Mouse (Mus musculus) midbrain, embryonic 11.5 days (tissue): ENCODE measurements around the gene Cyp11a1. TPM values are rescaled to one million over a fixed set of nuclear protein-coding genes. Genes with fewer than 3 reads are reported as not detected.

Experiments
- ATAC-seq: fragments of 200-750 bp; cut with Nextera tagmentation; 2 replicates; pipeline ENCODE4 v1.8.0; 2017; ENCODE audit warnings: moderate TSS enrichment, moderate library complexity; ENCODE audit not compliant: low FRiP score
- DNase-seq: peaks from one replicate; pipeline ENCODE4 v3.0.0; 2015; ENCODE audit warnings: low spot score; ENCODE audit errors: missing footprints
- H3K27ac ChIP-seq: fragments of 300-500 bp; sonication (generic); 2 replicates; pipeline ENCODE4 v1.5.1; 2014; ENCODE audit warnings: low read depth, low read length
- H3K27me3 ChIP-seq: fragments of 300-500 bp; sonication (generic); 2 replicates; pipeline ENCODE4 v1.6.1; 2014; ENCODE audit warnings: mild to moderate bottlenecking, low read length, moderate library complexity, mixed read lengths; ENCODE audit not compliant: control insufficient read depth, insufficient read depth
- H3K36me3 ChIP-seq: fragments of 300-500 bp; sonication (generic); 2 replicates; pipeline ENCODE4 v1.6.1; 2014; ENCODE audit warnings: mild to moderate bottlenecking, low read length, moderate library complexity, mixed read lengths; ENCODE audit not compliant: control insufficient read depth, insufficient read depth
- H3K4me1 ChIP-seq: fragments of 300-500 bp; sonication (generic); 2 replicates; pipeline ENCODE4 v1.6.1; 2014; ENCODE audit warnings: low read length; ENCODE audit not compliant: control insufficient read depth, insufficient read depth
- H3K4me2 ChIP-seq: fragments of 300-500 bp; sonication (generic); 2 replicates; pipeline ENCODE4 v1.6.1; 2014; ENCODE audit warnings: mild to moderate bottlenecking, moderate library complexity
- H3K4me3 ChIP-seq: fragments of 300-500 bp; sonication (generic); 2 replicates; pipeline ENCODE4 v1.5.1; 2014; ENCODE audit warnings: low read depth, low read length
- H3K9ac ChIP-seq: fragments of 300-500 bp; sonication (generic); 2 replicates; pipeline ENCODE4 v1.6.1; 2014; ENCODE audit warnings: low read length
- H3K9me3 ChIP-seq: fragments of 300-500 bp; sonication (generic); 2 replicates; pipeline ENCODE4 v1.6.1; 2016; ENCODE audit warnings: low read length; ENCODE audit not compliant: control insufficient read depth
- WGBS: fragments of 180-500 bp; shearing (Covaris S2); extraction: QIAGEN DNeasy Blood & Tissue Kit; methylation state at CpG from one replicate; pipeline ENCODE4 v1.1.7; 2014; 5-methylcytosine and 5-hydroxymethylcytosine counted together
- polyA plus RNA-seq: library from polyadenylated mRNA; unstranded; fragments of >200 nt; fragmentation: Nextera tagmentation; extraction: Ambion mirVana; gene quantifications from 2 replicates; pipeline ENCODE4 v1.2.1, GENCODE M21; 2014

Gene Cyp11a1
- polyA plus RNA-seq, 1 experiment from 2014 or later: not detected

- Histone ChIP-seq H3K27me3 (no peaks in the 10 kb centered on the region), H3K4me2 (no peak overlapping the region), H3K4me1 (peaks cover 60% of the 10 kb centered on the region), H3K27ac (peak overlapping the region; percentile 50; the same call in 1 of the 2 replicates), H3K9me3 (no peaks in the 10 kb centered on the region), H3K36me3 (no peaks in the 10 kb centered on the region), H3K9ac (no peak overlapping the region), H3K4me3 (no peak overlapping the region)
- DNase-seq (peak; percentile 86), ATAC-seq (peak; percentile 52)
- 26% methylated on average over 10 of the region's 10 CpGs for WGBS
These were observed 38.6 kb downstream of the Cyp11a1 start for GRCm38 (mm10) chr9:58044828-58045227.

GRCm38 (mm10) chr9:58045646-58046045 lies 39.4 kb downstream of the Cyp11a1 start:
- no peaks in the 10 kb centered on the region for H3K27me3 ChIP-seq
- no peak for DNase-seq
- 39% methylated on average over 4 of the region's 4 CpGs for WGBS
- peak overlapping the region; percentile 50; the same call in 1 of the 2 replicates for H3K27ac ChIP-seq
- H3K4me3 ChIP-seq: no peak overlapping the region
- ATAC-seq: no peak
- no peak overlapping the region for H3K9ac ChIP-seq
- H3K36me3 ChIP-seq: no peaks in the 10 kb centered on the region
- H3K9me3 ChIP-seq: no peaks in the 10 kb centered on the region
- no peak overlapping the region for H3K4me2 ChIP-seq
- peaks cover 58% of the 10 kb centered on the region for H3K4me1 ChIP-seq

- DNase-seq (peak; percentile 49), ATAC-seq (no peak)
- H3K4me2 ChIP-seq: no peak overlapping the region
- no peaks in the 10 kb centered on the region for H3K9me3 ChIP-seq
- H3K27ac ChIP-seq: no peak overlapping the region
- no peaks in the 10 kb centered on the region for H3K27me3 ChIP-seq
- H3K4me1 ChIP-seq: peaks cover 48% of the 10 kb centered on the region
- no peak overlapping the region for H3K4me3 ChIP-seq
- H3K36me3 ChIP-seq: no peaks in the 10 kb centered on the region
- 88% methylated on average over 10 of the region's 10 CpGs for WGBS
- H3K9ac ChIP-seq: no peak overlapping the region
These were observed 40.9 kb downstream of the Cyp11a1 start for GRCm38 (mm10) chr9:58047061-58047460.

- Histone ChIP-seq H3K4me1 (peaks cover 43% of the 10 kb centered on the region), H3K4me3 (no peak overlapping the region), H3K27ac (peak overlapping the region; percentile 46), H3K9me3 (no peaks in the 10 kb centered on the region), H3K36me3 (no peaks in the 10 kb centered on the region), H3K9ac (peak overlapping the region; percentile 14; the same call in 1 of the 2 replicates), H3K27me3 (no peaks in the 10 kb centered on the region), H3K4me2 (peak overlapping the region; percentile 12; the same call in 1 of the 2 replicates)
- DNase-seq (peak; percentile 91), ATAC-seq (peak; percentile 42)
- WGBS: 2% methylated on average over 6 of the region's 6 CpGs
These were observed 42.4 kb downstream of the Cyp11a1 start for GRCm38 (mm10) chr9:58048621-58049020.

GRCm38 (mm10) chr9:58049186-58049585 lies 43.0 kb downstream of the Cyp11a1 start:
- no peaks in the 10 kb centered on the region for H3K27me3 ChIP-seq
- peak overlapping the region; percentile 21 for H3K9ac ChIP-seq
- 34% methylated on average over 6 of the region's 6 CpGs for WGBS
- no peaks in the 10 kb centered on the region for H3K36me3 ChIP-seq
- peak overlapping the region; percentile 21; the same call in 1 of the 2 replicates for H3K27ac ChIP-seq
- ATAC-seq: no peak; the same call in 1 of the 2 replicates
- H3K9me3 ChIP-seq: no peaks in the 10 kb centered on the region
- H3K4me3 ChIP-seq: no peak overlapping the region
- DNase-seq: no peak
- no peak overlapping the region for H3K4me2 ChIP-seq
- peaks cover 42% of the 10 kb centered on the region for H3K4me1 ChIP-seq

GRCm38 (mm10) chr9:58049861-58050260 lies 43.6 kb downstream of the Cyp11a1 start:
- Histone ChIP-seq H3K4me3 (no peak overlapping the region), H3K9ac (no peak overlapping the region), H3K9me3 (no peaks in the 10 kb centered on the region), H3K4me1 (peaks cover 38% of the 10 kb centered on the region), H3K36me3 (no peaks in the 10 kb centered on the region), H3K27ac (no peak overlapping the region), H3K27me3 (no peaks in the 10 kb centered on the region), H3K4me2 (no peak overlapping the region)
- DNase-seq (peak; percentile 51), ATAC-seq (no peak)
- 82% methylated on average over 7 of the region's 7 CpGs for WGBS

GRCm38 (mm10) chr9:58051937-58052336 lies 45.7 kb downstream of the Cyp11a1 start:
- no peak overlapping the region for H3K9ac ChIP-seq
- no peaks in the 10 kb centered on the region for H3K36me3 ChIP-seq
- ATAC-seq: no peak
- no peak overlapping the region for H3K4me2 ChIP-seq
- H3K4me1 ChIP-seq: peaks cover 25% of the 10 kb centered on the region
- no peak overlapping the region for H3K4me3 ChIP-seq
- DNase-seq: no peak
- no peaks in the 10 kb centered on the region for H3K9me3 ChIP-seq
- 33% methylated on average over 5 of the region's 5 CpGs for WGBS
- H3K27me3 ChIP-seq: no peaks in the 10 kb centered on the region
- no peak overlapping the region for H3K27ac ChIP-seq

- 21% methylated on average over 3 of the region's 3 CpGs for WGBS
- Histone ChIP-seq H3K27ac (no peak overlapping the region), H3K27me3 (no peaks in the 10 kb centered on the region), H3K9me3 (no peaks in the 10 kb centered on the region), H3K4me1 (peaks cover 23% of the 10 kb centered on the region), H3K9ac (no peak overlapping the region), H3K4me3 (no peak overlapping the region), H3K36me3 (no peaks in the 10 kb centered on the region), H3K4me2 (no peak overlapping the region)
- ATAC-seq: peak; percentile 45
- DNase-seq: no peak
These were observed 46.9 kb downstream of the Cyp11a1 start for GRCm38 (mm10) chr9:58053102-58053501.

GRCm38 (mm10) chr9:58053544-58053943 lies 47.3 kb downstream of the Cyp11a1 start:
- no peak for ATAC-seq
- H3K36me3 ChIP-seq: no peaks in the 10 kb centered on the region
- H3K27ac ChIP-seq: no peak overlapping the region; the same call in 1 of the 2 replicates
- H3K27me3 ChIP-seq: no peaks in the 10 kb centered on the region
- WGBS: 53% methylated on average over 3 of the region's 3 CpGs
- no peak overlapping the region for H3K4me3 ChIP-seq
- H3K9ac ChIP-seq: no peak overlapping the region
- DNase-seq: peak; percentile 79
- peaks cover 18% of the 10 kb centered on the region for H3K4me1 ChIP-seq
- H3K4me2 ChIP-seq: no peak overlapping the region
- no peaks in the 10 kb centered on the region for H3K9me3 ChIP-seq
